Mouse (Mus musculus) embryonic fibroblast, embryonic 13.5 days (primary cell): Measurements from ENCODE around the gene 1190005I06Rik. TPM values are rescaled to one million over a fixed set of nuclear protein-coding genes. Genes with fewer than 3 reads are reported as not detected.
A peak's percentile ranks its signal among the peaks of the same experiment; 100 is the strongest.

Experiments
- H3K27ac ChIP-seq: 2 replicates; pipeline ENCODE4 v1.5.1; 2012; ENCODE audit warnings: low read length, control low read depth, inconsistent platforms; ENCODE audit not compliant: insufficient read depth
- H3K4me1 ChIP-seq: 2 replicates; pipeline ENCODE4 v1.6.1; 2011; ENCODE audit warnings: low read length; ENCODE audit not compliant: control insufficient read depth, insufficient read depth
- H3K4me3 ChIP-seq: 2 replicates; pipeline ENCODE4 v1.5.1; 2011; ENCODE audit warnings: mild to moderate bottlenecking, control low read depth, low read length; ENCODE audit not compliant: insufficient read depth
- CTCF ChIP-seq: IDR thresholded peaks from 2 replicates; pipeline ENCODE4 v1.5.1; 2011; ENCODE audit warnings: mild to moderate bottlenecking, control low read depth, low read length, moderate library complexity, borderline replicate concordance; ENCODE audit not compliant: insufficient read depth
- POLR2A ChIP-seq: IDR thresholded peaks from 2 replicates; pipeline ENCODE4 v1.6.1; 2011; ENCODE audit warnings: low read depth, mild to moderate bottlenecking, control low read depth, low read length, moderate library complexity
- polyA plus RNA-seq: library from polyadenylated mRNA; stranded (reverse); fragments of >200 nt; gene quantifications from 2 replicates; pipeline ENCODE4 v1.2.4, GENCODE M21; 2011; ENCODE audit warnings: low read depth; ENCODE audit not compliant: missing spikeins, insufficient read length

1190005I06Rik gene
- polyA plus RNA-seq, 1 experiment = 2.2 TPM

DNA sequence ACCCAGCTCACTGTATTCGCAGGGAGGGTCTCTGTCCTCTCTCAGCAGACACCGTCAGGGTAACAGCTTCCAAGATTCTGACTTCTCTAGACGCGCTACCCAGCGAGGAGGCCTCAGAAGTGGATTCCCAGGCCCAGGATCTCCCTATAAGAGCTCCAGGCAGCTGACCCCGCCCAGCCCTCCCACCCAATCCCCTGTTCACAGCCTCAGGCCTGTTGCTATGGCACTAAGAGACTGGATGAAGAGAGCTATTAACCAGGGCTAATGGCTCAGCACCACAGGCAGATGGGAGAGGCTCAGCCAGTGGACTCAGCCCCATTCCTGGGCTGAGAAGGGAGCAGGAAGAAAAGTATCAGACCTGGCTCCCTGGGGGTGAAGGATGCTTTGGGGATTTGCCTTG is 44.8 kb downstream of the 1190005I06Rik start:
- H3K27ac ChIP-seq = no peak overlapping the region
- H3K4me3 ChIP-seq = no peak overlapping the region
- H3K4me1 ChIP-seq = no peaks in the 10 kb centered on the region
- no peak for TF ChIP-seq CTCF

DNA sequence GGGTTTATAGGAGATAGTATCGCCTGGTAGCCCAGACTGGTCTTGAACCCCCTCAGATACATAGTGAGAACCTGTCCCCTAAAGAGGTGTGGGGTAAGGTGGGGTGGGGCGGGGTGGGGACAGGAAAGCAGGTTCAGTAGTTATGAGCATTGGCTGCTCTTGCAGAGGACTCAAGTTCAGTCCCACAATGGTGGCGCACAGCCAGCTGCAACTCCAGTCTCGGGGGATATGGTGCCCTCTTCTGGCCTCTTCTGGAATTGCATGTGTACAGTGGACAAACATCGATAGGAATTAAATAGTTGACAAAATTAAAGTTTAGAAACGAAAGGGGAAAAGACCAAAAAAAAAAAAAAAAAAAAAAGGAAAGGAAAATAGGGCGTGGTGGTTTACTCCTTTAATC is 47.9 kb downstream of the 1190005I06Rik start:
- Histone ChIP-seq H3K4me3 (no peak overlapping the region), H3K27ac (no peak overlapping the region), H3K4me1 (no peaks in the 10 kb centered on the region)
- no peak for TF ChIP-seq POLR2A
- peak; percentile 53; the same call in 1 of the 2 replicates for TF ChIP-seq CTCF

- H3K4me3 ChIP-seq = no peak overlapping the region
These were observed 48.9 kb downstream of the 1190005I06Rik start for GRCm38 (mm10) chr8:120598579-120598978.

DNA sequence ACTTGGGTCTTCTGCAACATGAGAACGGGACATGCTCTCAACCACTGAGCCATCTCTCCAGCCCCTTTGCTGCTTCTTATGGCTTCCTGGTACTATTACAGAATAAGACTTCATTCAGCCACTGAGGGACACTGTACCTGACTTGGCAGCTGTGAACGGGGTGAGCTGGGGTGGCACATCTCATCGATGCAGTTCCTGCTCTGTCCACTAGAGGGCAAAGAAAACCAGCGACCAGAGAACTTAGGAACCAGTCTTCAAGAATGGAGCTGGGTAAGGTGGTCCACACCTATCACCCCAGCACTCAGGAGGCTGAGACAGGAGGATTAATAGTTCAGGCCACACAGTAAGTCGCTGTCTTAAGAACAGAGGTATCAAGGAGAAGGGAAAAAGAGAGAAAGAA is 51.5 kb downstream of the 1190005I06Rik start:
- Histone ChIP-seq H3K27ac (no peak overlapping the region), H3K4me3 (no peak overlapping the region), H3K4me1 (no peaks in the 10 kb centered on the region)
- TF ChIP-seq POLR2A (no peak), CTCF (peak; percentile 72; the same call in 1 of the 2 replicates)

More at GRCm38 (mm10) chr8:120598579-120598978, 48.9 kb downstream of the 1190005I06Rik start:
- TF ChIP-seq CTCF (no peak), POLR2A (no peak)
- H3K4me1 ChIP-seq = no peaks in the 10 kb centered on the region
- no peak overlapping the region for H3K27ac ChIP-seq

GRCm38 (mm10) chr8:120594571-120594970 is 52.9 kb downstream of the 1190005I06Rik start:
- no peak overlapping the region for H3K4me3 ChIP-seq
- no peak overlapping the region for H3K27ac ChIP-seq
- 0 out of 2 replicates have a peak, but pooled peaks cover 4% of the 10 kb centered on the region for H3K4me1 ChIP-seq
- TF ChIP-seq POLR2A (no peak), CTCF (no peak)

DNA sequence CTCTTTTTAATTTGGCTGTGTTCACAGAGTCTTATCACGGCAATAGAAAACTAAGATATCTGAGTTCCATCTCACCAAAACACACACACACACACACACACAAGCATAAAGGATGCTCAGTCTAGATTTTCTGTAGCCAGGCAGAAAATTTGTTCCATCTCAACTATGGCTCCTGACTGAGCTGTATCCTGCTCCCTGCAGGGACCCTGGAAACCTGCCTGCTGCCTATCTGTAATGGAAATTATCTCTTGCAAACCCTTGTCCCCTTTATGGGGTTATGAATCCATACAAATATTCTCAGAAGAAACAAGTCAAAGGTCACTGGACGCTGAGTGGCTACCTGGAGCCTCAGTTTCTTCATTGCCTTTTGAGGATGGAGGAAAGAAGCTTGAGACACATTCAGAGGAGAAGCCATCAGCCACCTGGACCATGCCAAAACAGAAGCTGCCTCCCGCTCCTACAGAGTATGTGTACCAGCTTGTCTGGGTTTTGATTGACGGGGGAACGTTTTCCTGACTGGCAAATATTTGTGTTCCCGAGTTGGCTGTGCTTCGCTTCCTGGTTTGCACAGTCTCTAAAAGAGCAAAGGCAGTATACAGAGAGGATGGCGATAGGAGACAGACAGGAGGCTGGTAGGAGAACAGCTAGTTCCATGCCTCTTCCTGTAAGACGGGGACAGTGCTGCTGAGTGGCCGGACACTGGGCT is 55.7 kb downstream of the 1190005I06Rik start:
- TF ChIP-seq POLR2A = no peak
- H3K27ac ChIP-seq = no peak overlapping the region
- H3K4me3 ChIP-seq = no peak overlapping the region
- H3K4me1 ChIP-seq = 0 out of 2 replicates have a peak, but pooled peaks cover 4% of the 10 kb centered on the region

GRCm38 (mm10) chr8:120589921-120590320 is 57.5 kb downstream of the 1190005I06Rik start:
- Histone ChIP-seq H3K4me3 (peak overlapping the region; percentile 65), H3K4me1 (0 out of 2 replicates have a peak, but pooled peaks cover 4% of the 10 kb centered on the region), H3K27ac (no peak overlapping the region)
- no peak for TF ChIP-seq CTCF
- no peak for TF ChIP-seq POLR2A

- peak within 1 kb of the TSS; percentile 66 for H3K4me3 ChIP-seq
- H3K4me1 ChIP-seq = 0 out of 2 replicates have a peak, but pooled peaks cover 4% of the 10 kb centered on the region
- no peak for TF ChIP-seq CTCF
- peak; percentile 89 for TF ChIP-seq POLR2A
- H3K27ac ChIP-seq = no peak within 1 kb of the TSS
These were observed 58.3 kb downstream of the 1190005I06Rik start, which contains the start of gene Gins2 for GRCm38 (mm10) chr8:120588908-120589771. TSS of gene Gins2 (minus strand) at chr8:120589304.

DNA sequence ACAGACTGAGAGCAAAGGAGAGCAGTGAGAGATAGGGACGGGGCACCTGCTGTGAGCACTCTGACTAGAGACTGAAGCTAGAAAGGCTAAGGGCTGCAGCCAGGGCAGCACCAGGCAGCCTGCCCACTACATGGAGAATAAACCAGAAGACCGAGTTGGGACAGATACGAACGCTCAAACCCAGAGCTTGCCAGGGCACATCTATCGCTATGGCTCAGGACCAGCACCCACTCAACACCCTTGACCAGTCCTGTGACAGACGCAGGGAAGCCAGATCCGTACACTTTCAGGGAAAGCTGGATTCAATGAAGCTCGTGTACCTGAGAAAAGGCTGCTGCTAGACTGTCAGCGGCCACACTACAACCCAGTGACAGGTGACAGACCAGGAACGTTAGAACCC is 61.9 kb downstream of the 1190005I06Rik start:
- 0 out of 2 replicates have a peak, but pooled peaks cover 4% of the 10 kb centered on the region for H3K4me1 ChIP-seq
- no peak overlapping the region for H3K4me3 ChIP-seq
- no peak overlapping the region for H3K27ac ChIP-seq
- no peak for TF ChIP-seq CTCF
- TF ChIP-seq POLR2A = no peak

GRCm38 (mm10) chr8:120581811-120582210 is 65.6 kb downstream of the 1190005I06Rik start:
- Histone ChIP-seq H3K27ac (no peak overlapping the region), H3K4me3 (no peak overlapping the region), H3K4me1 (no peaks in the 10 kb centered on the region)
- TF ChIP-seq POLR2A (no peak), CTCF (no peak)
